Comparison of ENCODE assay signal across 13 mouse cellular contexts in the genomic region with DNA sequence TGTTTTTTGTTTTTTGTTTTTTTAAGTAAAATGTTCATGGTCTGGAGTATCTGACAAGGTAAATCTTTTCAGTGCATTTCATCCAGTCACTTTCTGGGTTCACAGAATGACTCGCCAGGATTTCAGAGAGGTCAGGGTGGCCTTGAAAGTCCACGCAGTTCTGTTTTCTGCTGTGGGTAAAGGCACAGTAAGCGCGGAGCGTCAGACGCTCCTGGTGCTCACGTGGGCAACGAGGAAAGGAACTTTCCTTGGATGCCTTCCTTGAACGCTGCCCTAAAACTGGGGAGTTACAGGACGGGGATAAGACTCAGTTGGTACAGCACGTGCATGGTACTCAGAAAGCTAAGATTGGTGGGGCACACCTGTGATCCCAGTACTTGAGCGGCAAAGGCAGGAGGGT.
"Had no signal": no experiment of that assay in that cellular context is flagged by ENCODE, and none has a peak within 500 bp of the region (broad histone marks: within the 10 kb centered on the region; RNA-seq: fewer than 3 reads in every experiment).

No protein-coding gene starts in this region.

- DNase-seq: gastrocnemius, adult 2 months; gastrocnemius, postnatal 10 days; gastrocnemius, postnatal 25 days; heart, adult 18-20 months; heart, postnatal 10 days; heart, postnatal 4 days; kidney, adult 2 months; kidney, adult 9 months; kidney, postnatal 14 days; kidney, postnatal 36 days; layer of hippocampus, adult 9-11 months; layer of hippocampus, postnatal 36 days; left cerebral cortex, postnatal 4 days had no signal
